Mouse (Mus musculus) CH12.LX (cell line): Measurements from ENCODE around the gene Tent4b. TPM values are rescaled to one million over a fixed set of nuclear protein-coding genes. Genes with fewer than 3 reads are reported as not detected.

Experiments used
- DNase-seq: peaks from one replicate; pipeline ENCODE4 v3.0.0-alpha.2; 2013; ENCODE audit errors: extremely low read depth
- H3K27ac ChIP-seq: 2 replicates; pipeline ENCODE4 v1.5.1; 2012; ENCODE audit warnings: low read depth, mild to moderate bottlenecking, control low read depth, moderate library complexity; ENCODE audit not compliant: insufficient read depth
- H3K27me3 ChIP-seq: replicated peaks from 2 replicates; pipeline ENCODE3; 2012; ENCODE audit warnings: inconsistent platforms
- H3K36me3 ChIP-seq, 2 experiments: replicated peaks in 1 of 2; 2 replicates each; pipeline versions ENCODE3 to v1.6.1; 2012; ENCODE audit warnings: inconsistent platforms in 1 of 2, low read length in 1 of 2, mild to moderate bottlenecking in 1 of 2, mixed read lengths in 1 of 2, moderate library complexity in 1 of 2; ENCODE audit not compliant: control insufficient read depth in 1 of 2, insufficient read depth in 1 of 2
- H3K4me1 ChIP-seq, 2 experiments: 2 replicates each; pipeline ENCODE4 v1.6.1; 2012; ENCODE audit warnings: inconsistent platforms in 1 of 2, moderate library complexity in 1 of 2; ENCODE audit not compliant: insufficient read depth in 2 of 2, control insufficient read depth in 1 of 2
- H3K4me2 ChIP-seq: 2 replicates; pipeline ENCODE4 v1.6.1; 2012; ENCODE audit warnings: low read depth, mild to moderate bottlenecking, control low read depth; ENCODE audit not compliant: poor library complexity, insufficient read depth, severe bottlenecking
- H3K4me3 ChIP-seq, 3 experiments: fragments of 150-350 bp in 1 of 3; sonication (generic) in 1 of 3; replicated peaks in 1 of 3; 2 replicates each; pipeline versions ENCODE3 to v1.5.1; 2011 to 2012; ENCODE audit warnings: low read depth in 2 of 3, low read length in 2 of 3, mild to moderate bottlenecking in 2 of 3, moderate library complexity in 2 of 3, control low read depth in 1 of 3, improper control_type of control experiment in 1 of 3, inconsistent platforms in 1 of 3, mixed read lengths in 1 of 3; ENCODE audit not compliant: poor library complexity in 1 of 3
- H3K79me2 ChIP-seq: replicated peaks from 2 replicates; pipeline ENCODE4 v1.6.1; 2012; ENCODE audit warnings: mild to moderate bottlenecking, moderate library complexity; ENCODE audit not compliant: control insufficient read depth, poor library complexity, insufficient read depth, severe bottlenecking; ENCODE audit errors: extremely low read depth
- H3K9ac ChIP-seq: 2 replicates; pipeline ENCODE4 v1.6.1; 2012; ENCODE audit warnings: low read depth, mild to moderate bottlenecking, control low read depth, moderate library complexity; ENCODE audit not compliant: insufficient read depth
- H3K9me3 ChIP-seq: replicated peaks from 2 replicates; pipeline ENCODE3; 2012; ENCODE audit warnings: low read length, inconsistent platforms, mixed read lengths
- CHD2 ChIP-seq: IDR thresholded peaks from 2 replicates; pipeline ENCODE4 v1.6.1; 2011; ENCODE audit warnings: low read length, improper control_type of control experiment
- CTCF ChIP-seq, 2 experiments: IDR thresholded peaks in 1 of 2; conservative IDR thresholded peaks in 1 of 2; 2 replicates each; pipeline ENCODE4 v1.5.1; 2011 to 2012; ENCODE audit warnings: low read depth in 2 of 2, low read length in 2 of 2, improper control_type of control experiment in 1 of 2, inconsistent platforms in 1 of 2, mild to moderate bottlenecking in 1 of 2, moderate library complexity in 1 of 2
- E2F4 ChIP-seq: IDR thresholded peaks from 2 replicates; pipeline ENCODE4 v1.6.1; 2011; ENCODE audit warnings: low read depth, low read length, improper control_type of control experiment; ENCODE audit not compliant: insufficient replicate concordance
- GABPA ChIP-seq: IDR thresholded peaks from 2 replicates; pipeline ENCODE4 v1.6.1; 2012; ENCODE audit warnings: low read depth, low read length, improper control_type of control experiment, inconsistent platforms; ENCODE audit not compliant: insufficient replicate concordance
- IRF4 ChIP-seq: IDR thresholded peaks from 2 replicates; pipeline ENCODE4 v1.6.1; 2014; ENCODE audit warnings: low read depth, mild to moderate bottlenecking, inconsistent platforms, low read length, improper control_type of control experiment
- JUND ChIP-seq: conservative IDR thresholded peaks from 2 replicates; pipeline ENCODE4 v1.6.1; 2011; ENCODE audit warnings: low read depth, low read length, improper control_type of control experiment
- MAX ChIP-seq: IDR thresholded peaks from 2 replicates; pipeline ENCODE4 v1.6.1; 2011; ENCODE audit warnings: low read length, improper control_type of control experiment
- MAZ ChIP-seq: IDR thresholded peaks from 2 replicates; pipeline ENCODE4 v1.6.1; 2012; ENCODE audit warnings: low read depth, mild to moderate bottlenecking, inconsistent platforms, low read length, improper control_type of control experiment, moderate library complexity
- MXI1 ChIP-seq: IDR thresholded peaks from 2 replicates; pipeline ENCODE4 v1.6.1; 2011; ENCODE audit warnings: mild to moderate bottlenecking, low read depth, low read length, improper control_type of control experiment
- NELFE ChIP-seq: IDR thresholded peaks from 2 replicates; pipeline ENCODE4 v1.6.1; 2011; ENCODE audit warnings: low read depth, low read length, improper control_type of control experiment
- POLR2A ChIP-seq: IDR thresholded peaks from 2 replicates; pipeline ENCODE4 v1.6.1; 2011; ENCODE audit warnings: low read depth, mild to moderate bottlenecking, improper control_type of control experiment, low read length
- RCOR1 ChIP-seq: conservative IDR thresholded peaks from 2 replicates; pipeline ENCODE4 v1.6.1; 2012; ENCODE audit warnings: low read depth, mild to moderate bottlenecking, inconsistent platforms, low read length, improper control_type of control experiment
- SIN3A ChIP-seq: IDR thresholded peaks from 2 replicates; pipeline ENCODE4 v1.6.1; 2012; ENCODE audit warnings: low read length, improper control_type of control experiment, inconsistent platforms
- SMC3 ChIP-seq: IDR thresholded peaks from 2 replicates; pipeline ENCODE4 v1.6.1; 2011; ENCODE audit warnings: low read depth, low read length, improper control_type of control experiment
- TCF12 ChIP-seq: IDR thresholded peaks from 2 replicates; pipeline ENCODE4 v1.6.1; 2014; ENCODE audit warnings: low read depth, mild to moderate bottlenecking, inconsistent platforms, low read length, improper control_type of control experiment
- USF1 ChIP-seq: IDR thresholded peaks from 2 replicates; pipeline ENCODE4 v1.6.1; 2014; ENCODE audit warnings: low read depth, mild to moderate bottlenecking, inconsistent platforms, low read length, improper control_type of control experiment
- ZC3H11A ChIP-seq: IDR thresholded peaks from 2 replicates; pipeline ENCODE4 v1.6.1; 2012; ENCODE audit warnings: low read depth, mild to moderate bottlenecking, inconsistent platforms, low read length, improper control_type of control experiment
- ZKSCAN1 ChIP-seq: IDR thresholded peaks from 2 replicates; pipeline ENCODE4 v1.6.1; 2012; ENCODE audit warnings: low read depth, inconsistent platforms, low read length, improper control_type of control experiment, borderline replicate concordance
- dilution Hi-C: fragments of 300-500 bp; cut with MboI; formaldehyde crosslinking; loops from 2 replicates; pipeline ENCODE4 v1.14.3; 2020; ENCODE audit warnings: low sequenced_read_pairs; ENCODE audit not compliant: extremely low pct_unique_long_range_greater_than_20kb, extremely low pct_ligation_motif_present
- in situ Hi-C: fragments of 300-500 bp; cut with MboI; formaldehyde crosslinking; loops from 3 replicates; pipeline ENCODE4 v1.14.3; 2019; ENCODE audit warnings: low sequenced_read_pairs, low pct_ligation_motif_present, low pct_unique_long_range_greater_than_20kb, mixed read lengths
- polyA plus RNA-seq: library from polyadenylated mRNA; unstranded; fragments of >175 nt; gene quantifications from 2 replicates; pipeline ENCODE4 v1.2.1, GENCODE M21; 2012; ENCODE audit warnings: low read depth; ENCODE audit not compliant: insufficient read length
- total RNA-seq, 2 experiments: library from RNA; depleted of rRNA; stranded (reverse); fragments of 300-350 nt in 1 of 2; fragments of >200 nt in 1 of 2; gene quantifications; 2 replicates each; pipeline ENCODE4 v1.2.3; 2012 to 2014

The Tent4b gene
- total and polyA plus RNA-seq, 3 experiments = 20.1 to 37.8 (median 27.9) TPM

GRCm38 (mm10) chr8:88284738-88285137 is 85.7 kb downstream of the Tent4b start:
- Histone ChIP-seq H3K4me2 (no peak overlapping the region), H3K27me3 (no peaks in the 10 kb centered on the region), H3K4me3 (no peak overlapping the region), H3K36me3 (no peaks in the 10 kb centered on the region), H3K79me2 (no peaks in the 10 kb centered on the region), H3K4me1 (peaks cover 14 to 53% of the 10 kb centered on the region in 2 experiments), H3K9me3 (no peaks in the 10 kb centered on the region), H3K27ac (no peak overlapping the region), H3K9ac (no peak overlapping the region)
- no peak for TF ChIP-seq E2F4
- no peak for TF ChIP-seq ZC3H11A
- no peak for TF ChIP-seq GABPA
- TF ChIP-seq ZKSCAN1 = no peak
- no peak for TF ChIP-seq MAX
- TF ChIP-seq USF1 = no peak
- TF ChIP-seq IRF4 = no peak
- no peak for TF ChIP-seq RCOR1
- TF ChIP-seq POLR2A = no peak
- no peak for TF ChIP-seq JUND
- no peak for DNase-seq
- in situ Hi-C loops = no loop called here
- dilution Hi-C loops = no loop called here

GRCm38 (mm10) chr8:88285469-88286356 is 86.7 kb downstream of the Tent4b start:
- H3K27ac ChIP-seq = no peak overlapping the region
- dilution Hi-C loops = no loop called here
- TF ChIP-seq SMC3 = peak; percentile 46
- peak; percentile 16; the same call in 1 of the 2 replicates for TF ChIP-seq CHD2
- TF ChIP-seq TCF12 = no peak
- no peak for TF ChIP-seq ZKSCAN1
- no peak for TF ChIP-seq NELFE
- TF ChIP-seq MAZ = 0 out of 2 replicates have a peak, but pooled peaks have one; percentile 60
- TF ChIP-seq CTCF (conservative IDR thresholded peaks at IDR 0.05 in 1 of 2, IDR thresholded peaks at IDR 0.05 in 1 of 2; ENCODE audit: low read depth in 2 of 2, low read length in 2 of 2) = peak in 1 of 2 experiments; percentile 55; a peak in 2 of 4 replicates
- no peak for TF ChIP-seq SIN3A
- no peak for TF ChIP-seq POLR2A
- no peak for TF ChIP-seq MXI1
- H3K36me3 ChIP-seq = no peaks in the 10 kb centered on the region
- H3K4me2 ChIP-seq = no peak overlapping the region
- no peak overlapping the region for H3K4me3 ChIP-seq
- in situ Hi-C loops = no loop called here
- H3K27me3 ChIP-seq = no peaks in the 10 kb centered on the region
- no peaks in the 10 kb centered on the region for H3K79me2 ChIP-seq
- peaks cover 18 to 62% of the 10 kb centered on the region in 2 experiments for H3K4me1 ChIP-seq
- no peak for DNase-seq
- H3K9ac ChIP-seq = no peak overlapping the region
- H3K9me3 ChIP-seq = no peaks in the 10 kb centered on the region
